Comparison of ENCODE assay signal across 8 mouse cellular contexts in the genomic region with DNA sequence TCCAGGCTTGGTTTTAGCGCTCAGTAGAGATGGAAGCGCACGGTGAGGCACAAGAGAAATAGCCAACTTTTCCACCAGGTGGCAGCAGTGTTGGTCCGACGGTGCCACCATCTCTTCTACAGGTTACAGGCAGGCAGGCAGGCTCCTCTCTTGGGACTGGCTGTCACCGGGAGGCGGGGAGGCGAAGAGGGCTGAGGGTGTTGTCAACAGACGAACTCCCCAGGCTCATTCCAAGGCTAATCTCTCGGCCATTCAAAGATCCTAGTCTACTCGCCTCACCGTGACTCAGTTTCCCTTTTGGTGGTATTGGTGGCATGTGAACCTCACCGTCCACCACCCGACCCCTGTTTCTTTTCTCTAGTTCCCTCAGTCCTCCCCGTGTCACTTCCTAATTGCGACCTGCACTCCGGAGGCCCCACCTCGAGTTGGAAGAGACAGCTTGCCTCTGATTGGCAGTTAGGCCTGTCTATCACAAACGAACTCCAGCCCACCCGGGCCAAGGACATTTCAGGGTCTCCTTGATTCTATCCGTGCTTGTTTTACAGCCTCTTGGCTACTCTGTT. TPM values are rescaled to one million over a fixed set of nuclear protein-coding genes. Genes with fewer than 3 reads are reported as not detected.
DNase-seq lines count a peak whose midpoint lies in the region; ATAC-seq lines count a peak whose summit lies in the region.

No protein-coding gene starts in this region.

- H3K4me3 ChIP-seq in intestine, embryonic 15.5 days (replicated peaks), result peak overlapping the region; percentile 29

- no peak overlapping the region for H3K27ac ChIP-seq in intestine, embryonic 15.5 days

- H3K4me1 ChIP-seq in intestine, embryonic 15.5 days (replicated peaks), result 0 out of 2 replicates have a peak, but pooled peaks cover 5% of the 10 kb centered on the region

- peak; percentile 29 to 55 for DNase-seq in urinary bladder, adult 18-20 months (ENCODE audit: low spot score in 2 of 2)
- no peak for DNase-seq in urinary bladder, adult 2 months (ENCODE audit: low spot score)
- DNase-seq in embryo, embryonic 11 days, result peak; percentile 87
- DNase-seq in gastrocnemius, postnatal 36 days, result peak; percentile 50 to 54
- peak; percentile 80 to 87 for DNase-seq in left cerebral cortex, postnatal 14 days (ENCODE audit: low spot score in 2 of 2)
- peak; percentile 59 to 66 for DNase-seq in right cerebral cortex, postnatal 36 days (ENCODE audit: low spot score in 2 of 2)

- H3K9ac ChIP-seq in intestine, embryonic 15.5 days, result no peak overlapping the region

- no peaks in the 10 kb centered on the region for H3K9me3 ChIP-seq in intestine, embryonic 15.5 days

- H3K4me2 ChIP-seq in intestine, embryonic 15.5 days (replicated peaks), result peak overlapping the region; percentile 59

- peak; percentile 95 for ATAC-seq in intestine, embryonic 15.5 days
- peak; percentile 93 for ATAC-seq in megakaryocyte-erythroid progenitor cell, adult 5-6 weeks (replicated peaks; ENCODE audit: low FRiP score, low TSS enrichment, poor library complexity, severe bottlenecking)

- H3K27me3 ChIP-seq in intestine, embryonic 15.5 days (replicated peaks), result no peaks in the 10 kb centered on the region

- H3K36me3 ChIP-seq in intestine, embryonic 15.5 days, result no peaks in the 10 kb centered on the region

- intact Hi-C loops in gastrocnemius, postnatal 36 days (cut with DNase I), result loop anchor here (2.0 to 5.0 kb wide), 2 partner anchors 115 to 279 kb away; a partner anchor contains a TSS
- intact Hi-C loops in left cerebral cortex, postnatal 14 days (cut with DNase I), result loop anchor here (2.0 kb wide), 1 partner anchor 279 kb away; no protein-coding TSS in a partner anchor

- 1% methylated on average over 21 of the region's 21 CpGs for whole genome bisulfite sequencing in intestine, embryonic 15.5 days

RNA-seq across cellular contexts. Expression of a gene that starts 0.7 kb away (rescaled TPM):
- polyA plus RNA-seq in urinary bladder, adult 2 months (2012; rRNA removed), result not detected in 2 replicates
- not detected for total RNA-seq in gastrocnemius, postnatal 36 days (2021)
- not detected in 2 replicates for polyA plus RNA-seq in intestine, embryonic 15.5 days (2015; fragmentation: Nextera tagmentation; extraction: Ambion mirVana)
- not detected for total RNA-seq in left cerebral cortex, postnatal 14 days (2021)
- not detected in 2 replicates for total RNA-seq in megakaryocyte-erythroid progenitor cell, adult 5-6 weeks (2014; fragmentation: Nextera tagmentation)
- total RNA-seq in megakaryocyte-erythroid progenitor cell, adult 5-6 weeks (2017), result not detected in 2 replicates

RNA-seq across cellular contexts. Expression of a gene that starts 15.1 kb away (rescaled TPM):
- not detected in 2 replicates for polyA plus RNA-seq in urinary bladder, adult 2 months (2012; rRNA removed)
- not detected for total RNA-seq in gastrocnemius, postnatal 36 days (2021)
- polyA plus RNA-seq in intestine, embryonic 15.5 days (2015; fragmentation: Nextera tagmentation; extraction: Ambion mirVana), result 0.75 and 1.0 TPM in 2 replicates
- total RNA-seq in left cerebral cortex, postnatal 14 days (2021), result 10 to 100 TPM; 54.8 to 62.4 TPM
- not detected in 2 replicates for total RNA-seq in megakaryocyte-erythroid progenitor cell, adult 5-6 weeks (2014; fragmentation: Nextera tagmentation)
- not detected in 2 replicates for total RNA-seq in megakaryocyte-erythroid progenitor cell, adult 5-6 weeks (2017)

RNA-seq across cellular contexts. Expression of a gene that starts 29.7 kb away (rescaled TPM):
- polyA plus RNA-seq in urinary bladder, adult 2 months (2012; rRNA removed), result 18.0 and 21.0 TPM in 2 replicates
- total RNA-seq in gastrocnemius, postnatal 36 days (2021), result 1 to 10 TPM; 3.7 to 7.8 TPM
- polyA plus RNA-seq in intestine, embryonic 15.5 days (2015; fragmentation: Nextera tagmentation; extraction: Ambion mirVana), result 23.2 and 25.1 TPM in 2 replicates
- total RNA-seq in left cerebral cortex, postnatal 14 days (2021), result 10 to 100 TPM; 30.2 to 32.1 TPM
- 51.6 and 123 TPM in 2 replicates for total RNA-seq in megakaryocyte-erythroid progenitor cell, adult 5-6 weeks (2014; fragmentation: Nextera tagmentation)
- 327 and 333 TPM in 2 replicates for total RNA-seq in megakaryocyte-erythroid progenitor cell, adult 5-6 weeks (2017)

RNA-seq across cellular contexts. Expression of a gene that starts 30.1 kb away (rescaled TPM):
- polyA plus RNA-seq in urinary bladder, adult 2 months (2012; rRNA removed), result 42.3 and 46.0 TPM in 2 replicates
- 10 to 100 TPM; 10.3 to 12.6 TPM for total RNA-seq in gastrocnemius, postnatal 36 days (2021)
- polyA plus RNA-seq in intestine, embryonic 15.5 days (2015; fragmentation: Nextera tagmentation; extraction: Ambion mirVana), result 59.1 and 65.9 TPM in 2 replicates
- 10 to 100 TPM; 51.8 to 52.2 TPM for total RNA-seq in left cerebral cortex, postnatal 14 days (2021)
- total RNA-seq in megakaryocyte-erythroid progenitor cell, adult 5-6 weeks (2014; fragmentation: Nextera tagmentation), result 124 and 132 TPM in 2 replicates
- total RNA-seq in megakaryocyte-erythroid progenitor cell, adult 5-6 weeks (2017), result 29.4 and 45.6 TPM in 2 replicates

RNA-seq across cellular contexts. Expression of a gene that starts 34.6 kb away (rescaled TPM):
- 2.4 and 2.9 TPM in 2 replicates for polyA plus RNA-seq in urinary bladder, adult 2 months (2012; rRNA removed)
- total RNA-seq in gastrocnemius, postnatal 36 days (2021), result 10 to 100 TPM; 55.8 to 67.4 TPM
- polyA plus RNA-seq in intestine, embryonic 15.5 days (2015; fragmentation: Nextera tagmentation; extraction: Ambion mirVana), result 1.2 and 1.5 TPM in 2 replicates
- total RNA-seq in left cerebral cortex, postnatal 14 days (2021), result 100 to 1,000 TPM; 117 to 118 TPM
- 0.61 TPM in 1 of 2 replicates, not detected in the other for total RNA-seq in megakaryocyte-erythroid progenitor cell, adult 5-6 weeks (2014; fragmentation: Nextera tagmentation)
- total RNA-seq in megakaryocyte-erythroid progenitor cell, adult 5-6 weeks (2017), result 0.42 TPM in 1 of 2 replicates, not detected in the other

Comparison
In these comparisons a context has a peak if more than half of its experiments do, and no peak if none do; other contexts are left out.
1. RNA of a gene that starts 15.1 kb away (total RNA-seq): 54.8 to 62.4 TPM in left cerebral cortex, postnatal 14 days; not detected in gastrocnemius, postnatal 36 days and not detected in megakaryocyte-erythroid progenitor cell, adult 5-6 weeks; every median in the first group is over 10 times any median in the second.